Mouse (Mus musculus) forebrain, embryonic 11.5 days (tissue): Measurements from ENCODE around the gene Tsacc. TPM values are rescaled to one million over a fixed set of nuclear protein-coding genes. Genes with fewer than 3 reads are reported as not detected.
"Not testable (repeated sequence)": the region's sequence is repeated elsewhere in the genome, so short reads cannot be mapped to it uniquely, and the experiment has no call there.

Source experiments
- ATAC-seq: fragments of 200-750 bp; cut with Nextera tagmentation; replicated peaks from 2 replicates; pipeline ENCODE4 v1.8.0; 2017; ENCODE audit warnings: moderate TSS enrichment; ENCODE audit not compliant: low FRiP score
- DNase-seq: peaks from one replicate; pipeline ENCODE4 v3.0.0-alpha.2; 2017; ENCODE audit warnings: low spot score
- H3K27ac ChIP-seq: fragments of 300-500 bp; sonication (generic); 2 replicates; pipeline ENCODE4 v1.5.1; 2014; ENCODE audit warnings: low read depth, low read length
- H3K27me3 ChIP-seq: fragments of 300-500 bp; sonication (generic); 2 replicates; pipeline ENCODE4 v1.6.1; 2014; ENCODE audit warnings: mild to moderate bottlenecking, low read length, mixed read lengths; ENCODE audit not compliant: control insufficient read depth, insufficient read depth
- H3K36me3 ChIP-seq: fragments of 300-500 bp; sonication (generic); 2 replicates; pipeline ENCODE4 v1.6.1; 2014; ENCODE audit warnings: mild to moderate bottlenecking, low read length, moderate library complexity, mixed read lengths; ENCODE audit not compliant: control insufficient read depth, insufficient read depth
- H3K4me1 ChIP-seq: fragments of 300-500 bp; sonication (generic); replicated peaks from 2 replicates; pipeline ENCODE4 v1.6.1; 2014; ENCODE audit warnings: low read length, mixed read lengths; ENCODE audit not compliant: control insufficient read depth, insufficient read depth
- H3K4me2 ChIP-seq: fragments of 300-500 bp; sonication (generic); 2 replicates; pipeline ENCODE4 v1.6.1; 2014; ENCODE audit warnings: low read depth, mild to moderate bottlenecking, low read length, moderate library complexity, mixed read lengths; ENCODE audit not compliant: severe bottlenecking
- H3K4me3 ChIP-seq: fragments of 300-500 bp; sonication (generic); 2 replicates; pipeline ENCODE4 v1.5.1; 2014; ENCODE audit warnings: low read depth, low read length
- H3K9ac ChIP-seq: fragments of 300-500 bp; sonication (generic); 2 replicates; pipeline ENCODE4 v1.6.1; 2014; ENCODE audit warnings: low read length
- H3K9me3 ChIP-seq: fragments of 300-500 bp; sonication (generic); 2 replicates; pipeline ENCODE4 v1.6.1; 2016; ENCODE audit warnings: low read length, mixed read lengths; ENCODE audit not compliant: control insufficient read depth
- WGBS: fragments of 180-500 bp; shearing (Covaris S2); extraction: QIAGEN DNeasy Blood & Tissue Kit; methylation state at CpG from one replicate; pipeline ENCODE4 v1.1.7; 2014; 5-methylcytosine and 5-hydroxymethylcytosine counted together
- polyA plus RNA-seq: library from polyadenylated mRNA; unstranded; fragments of >200 nt; fragmentation: Nextera tagmentation; extraction: Ambion mirVana; gene quantifications from 2 replicates; pipeline ENCODE4 v1.2.1, GENCODE M21; 2014

The Tsacc gene
- polyA plus RNA-seq, 1 experiment from 2014 or later, result 12.2 TPM

- WGBS, result 72% methylated on average over 8 of the region's 10 CpGs
- H3K4me1 ChIP-seq, H3K4me3 ChIP-seq, H3K27ac ChIP-seq, H3K9ac ChIP-seq, ATAC-seq, H3K27me3 ChIP-seq, H3K9me3 ChIP-seq, H3K36me3 ChIP-seq, H3K4me2 ChIP-seq, DNase-seq: not testable (repeated sequence)
Measured at GRCm38 (mm10) chr3:88288133-88288713, 8.6 kb downstream of the Tsacc start.

GRCm38 (mm10) chr3:88287110-88287509 is 9.7 kb downstream of the Tsacc start, which contains the start of gene Gm38392:
Gene Gm38392, minus strand, starts transcription at chr3:88287210.
- Histone ChIP-seq H3K36me3 (no peaks in the 10 kb centered on the region), H3K4me1 (no peaks in the 10 kb centered on the region), H3K27me3 (no peaks in the 10 kb centered on the region), H3K4me3 (no peak within 1 kb of the TSS), H3K9ac (no peak within 1 kb of the TSS), H3K27ac (no peak within 1 kb of the TSS), H3K9me3 (no peaks in the 10 kb centered on the region), H3K4me2 (no peak within 1 kb of the TSS)
- DNase-seq (no peak), ATAC-seq (no peak)
- WGBS, result 98% methylated on average over 4 of the region's 4 CpGs

GRCm38 (mm10) chr3:88285565-88285895 is 11.3 kb downstream of the Tsacc start:
- H3K27ac ChIP-seq, H3K36me3 ChIP-seq, ATAC-seq, H3K9ac ChIP-seq, H3K4me2 ChIP-seq, H3K27me3 ChIP-seq, H3K9me3 ChIP-seq, DNase-seq, H3K4me1 ChIP-seq, H3K4me3 ChIP-seq: not testable (repeated sequence)
- WGBS, result no CpG with 5 or more reads among the region's 2 CpGs

GRCm38 (mm10) chr3:88284815-88285564 is 11.8 kb downstream of the Tsacc start:
- H3K4me3 ChIP-seq, ATAC-seq, H3K9ac ChIP-seq, H3K9me3 ChIP-seq, DNase-seq, H3K27me3 ChIP-seq, H3K36me3 ChIP-seq, H3K27ac ChIP-seq, H3K4me2 ChIP-seq, H3K4me1 ChIP-seq: not testable (repeated sequence)
- WGBS, result 95% methylated on average over 14 of the region's 14 CpGs

- not testable (repeated sequence) for H3K27me3 ChIP-seq, DNase-seq, ATAC-seq, H3K4me1 ChIP-seq, H3K4me2 ChIP-seq, H3K9me3 ChIP-seq, H3K4me3 ChIP-seq, H3K27ac ChIP-seq, H3K36me3 ChIP-seq, H3K9ac ChIP-seq
- 56% methylated on average over 11 of the region's 11 CpGs for WGBS
Measured at GRCm38 (mm10) chr3:88281141-88281916, 15.5 kb downstream of the Tsacc start.

- Histone ChIP-seq H3K4me1 (no peaks in the 10 kb centered on the region), H3K36me3 (no peaks in the 10 kb centered on the region), H3K4me2 (no peak overlapping the region), H3K9me3 (no peaks in the 10 kb centered on the region), H3K27me3 (no peaks in the 10 kb centered on the region), H3K27ac (no peak overlapping the region), H3K9ac (no peak overlapping the region), H3K4me3 (no peak overlapping the region)
- no peak for DNase-seq
- 84% methylated on average over 2 of the region's 2 CpGs for WGBS
- no peak for ATAC-seq
Measured at GRCm38 (mm10) chr3:88280035-88280434, 16.8 kb downstream of the Tsacc start.

- ATAC-seq (no peak), DNase-seq (no peak)
- WGBS, result 53% methylated on average over 7 of the region's 7 CpGs
- Histone ChIP-seq H3K4me1 (no peaks in the 10 kb centered on the region), H3K27ac (no peak overlapping the region), H3K9ac (no peak overlapping the region), H3K9me3 (no peaks in the 10 kb centered on the region), H3K36me3 (no peaks in the 10 kb centered on the region), H3K27me3 (no peaks in the 10 kb centered on the region), H3K4me3 (no peak overlapping the region), H3K4me2 (no peak overlapping the region)
Measured at GRCm38 (mm10) chr3:88276529-88277143, 20.2 kb downstream of the Tsacc start.

- Histone ChIP-seq H3K36me3 (no peaks in the 10 kb centered on the region), H3K9ac (no peak overlapping the region), H3K4me2 (no peak overlapping the region), H3K4me1 (no peaks in the 10 kb centered on the region), H3K27me3 (no peaks in the 10 kb centered on the region), H3K4me3 (no peak overlapping the region), H3K9me3 (no peaks in the 10 kb centered on the region), H3K27ac (no peak overlapping the region)
- DNase-seq (no peak), ATAC-seq (no peak)
- WGBS, result 85% methylated on average over 2 of the region's 2 CpGs
Measured at GRCm38 (mm10) chr3:88276121-88276520, 20.7 kb downstream of the Tsacc start.
